Mouse (Mus musculus) midbrain, embryonic 14.5 days (tissue): ENCODE data around the gene Pnkd. TPM values are rescaled to one million over a fixed set of nuclear protein-coding genes. Genes with fewer than 3 reads are reported as not detected.
"Not testable (repeated sequence)": the region's sequence is repeated elsewhere in the genome, so short reads cannot be mapped to it uniquely, and the experiment has no call there.

Experiments used
- ATAC-seq: fragments of 200-750 bp; cut with Nextera tagmentation; 2 replicates; pipeline ENCODE4 v1.8.0; 2017; ENCODE audit warnings: moderate number of reproducible peaks, moderate library complexity; ENCODE audit not compliant: low FRiP score, low TSS enrichment
- DNase-seq: peaks from one replicate; pipeline ENCODE4 v3.0.0-alpha.2; 2015
- H3K27ac ChIP-seq: fragments of 300-500 bp; sonication (generic); replicated peaks from 2 replicates; pipeline ENCODE4 v1.5.1; 2014; ENCODE audit warnings: mild to moderate bottlenecking, low read depth, low read length, moderate library complexity
- H3K27me3 ChIP-seq: fragments of 300-500 bp; sonication (generic); 2 replicates; pipeline ENCODE4 v1.6.1; 2014; ENCODE audit warnings: low read length, control low read depth, mixed read lengths; ENCODE audit not compliant: control insufficient read depth, insufficient read depth
- H3K36me3 ChIP-seq: fragments of 300-500 bp; sonication (generic); 2 replicates; pipeline ENCODE4 v1.6.1; 2014; ENCODE audit warnings: low read length, control low read depth; ENCODE audit not compliant: control insufficient read depth, insufficient read depth
- H3K4me1 ChIP-seq: fragments of 300-500 bp; sonication (generic); 2 replicates; pipeline ENCODE4 v1.6.1; 2014; ENCODE audit warnings: mild to moderate bottlenecking, antibody characterized with exemption, low read length, control low read depth; ENCODE audit not compliant: control insufficient read depth, insufficient read depth
- H3K4me2 ChIP-seq: fragments of 300-500 bp; sonication (generic); 2 replicates; pipeline ENCODE4 v1.6.1; 2014; ENCODE audit warnings: mild to moderate bottlenecking, low read length, moderate library complexity
- H3K4me3 ChIP-seq: fragments of 300-500 bp; sonication (generic); replicated peaks from 2 replicates; pipeline ENCODE4 v1.5.1; 2014; ENCODE audit warnings: low read depth, low read length
- H3K9ac ChIP-seq: fragments of 300-500 bp; sonication (generic); replicated peaks from 2 replicates; pipeline ENCODE4 v1.6.1; 2014; ENCODE audit warnings: mild to moderate bottlenecking, low read length, moderate library complexity
- H3K9me3 ChIP-seq: fragments of 300-500 bp; sonication (generic); 2 replicates; pipeline ENCODE4 v1.6.1; 2016; ENCODE audit warnings: low read length, control low read depth, mixed read lengths; ENCODE audit not compliant: control insufficient read depth
- WGBS: fragments of 180-500 bp; shearing (Covaris S2); extraction: QIAGEN DNeasy Blood & Tissue Kit; methylation state at CpG from one replicate; pipeline ENCODE4 v1.1.7; 2014; 5-methylcytosine and 5-hydroxymethylcytosine counted together
- polyA plus RNA-seq: library from polyadenylated mRNA; unstranded; fragments of >200 nt; fragmentation: Nextera tagmentation; extraction: Ambion mirVana; gene quantifications from 2 replicates; pipeline ENCODE4 v1.2.1, GENCODE M21; 2014

Gene Pnkd
- polyA plus RNA-seq, 1 experiment from 2014 or later, result 99.0 TPM

GRCm38 (mm10) chr1:74335436-74336170, 50.9 kb downstream of the Pnkd start:
- H3K4me3 ChIP-seq, result no peak overlapping the region
- H3K36me3 ChIP-seq, result no peaks in the 10 kb centered on the region
- DNase-seq (no peak), ATAC-seq (no peak)
- no peaks in the 10 kb centered on the region for H3K9me3 ChIP-seq
- H3K4me1 ChIP-seq, result peaks cover 12% of the 10 kb centered on the region
- WGBS, result 77% methylated on average over 6 of the region's 6 CpGs
- no peak overlapping the region for H3K27ac ChIP-seq
- H3K4me2 ChIP-seq, result no peak overlapping the region
- H3K27me3 ChIP-seq, result no peaks in the 10 kb centered on the region
- no peak overlapping the region for H3K9ac ChIP-seq

- 74% methylated on average over 3 of the region's 3 CpGs for WGBS
- Histone ChIP-seq H3K4me2 (no peak overlapping the region), H3K9ac (no peak overlapping the region), H3K4me3 (no peak overlapping the region), H3K27ac (no peak overlapping the region), H3K9me3 (no peaks in the 10 kb centered on the region), H3K27me3 (no peaks in the 10 kb centered on the region), H3K4me1 (peaks cover 12% of the 10 kb centered on the region), H3K36me3 (no peaks in the 10 kb centered on the region)
- DNase-seq (no peak), ATAC-seq (no peak)
Measured at GRCm38 (mm10) chr1:74337241-74337771, 52.6 kb downstream of the Pnkd start.

- WGBS, result 92% methylated on average over 5 of the region's 5 CpGs
Measured at GRCm38 (mm10) chr1:74338013-74338412, 53.3 kb downstream of the Pnkd start.

GRCm38 (mm10) chr1:74338626-74339025, 53.9 kb downstream of the Pnkd start:
- 77% methylated on average over 4 of the region's 4 CpGs for WGBS

More at GRCm38 (mm10) chr1:74338013-74338412, 53.3 kb downstream of the Pnkd start:
- peaks cover 9% of the 10 kb centered on the region for H3K4me1 ChIP-seq
- H3K27me3 ChIP-seq, result no peaks in the 10 kb centered on the region
- no peak for DNase-seq
- H3K4me3 ChIP-seq, result no peak overlapping the region
- H3K4me2 ChIP-seq, result no peak overlapping the region
- H3K9ac ChIP-seq, result no peak overlapping the region
- no peak overlapping the region for H3K27ac ChIP-seq
- no peak for ATAC-seq
- H3K9me3 ChIP-seq, result no peaks in the 10 kb centered on the region
- H3K36me3 ChIP-seq, result no peaks in the 10 kb centered on the region

GRCm38 (mm10) chr1:74339917-74340316, 55.2 kb downstream of the Pnkd start:
- Histone ChIP-seq H3K36me3 (no peaks in the 10 kb centered on the region), H3K9ac (no peak overlapping the region), H3K4me2 (no peak overlapping the region), H3K4me3 (no peak overlapping the region), H3K4me1 (no peaks in the 10 kb centered on the region), H3K27me3 (no peaks in the 10 kb centered on the region), H3K27ac (no peak overlapping the region), H3K9me3 (no peaks in the 10 kb centered on the region)
- no peak for ATAC-seq
- 90% methylated on average over 9 of the region's 9 CpGs for WGBS
- DNase-seq, result no peak

More at GRCm38 (mm10) chr1:74338626-74339025, 53.9 kb downstream of the Pnkd start:
- no peak overlapping the region for H3K27ac ChIP-seq
- H3K27me3 ChIP-seq, result no peaks in the 10 kb centered on the region
- H3K9ac ChIP-seq, result no peak overlapping the region
- DNase-seq (no peak), ATAC-seq (no peak)
- peaks cover 3% of the 10 kb centered on the region; the same call in 1 of the 2 replicates for H3K4me1 ChIP-seq
- H3K9me3 ChIP-seq, result no peaks in the 10 kb centered on the region
- no peak overlapping the region for H3K4me3 ChIP-seq
- H3K36me3 ChIP-seq, result no peaks in the 10 kb centered on the region
- no peak overlapping the region for H3K4me2 ChIP-seq

GRCm38 (mm10) chr1:74340361-74340764, 55.6 kb downstream of the Pnkd start:
- peak; percentile 36 for DNase-seq
- Histone ChIP-seq H3K9me3 (no peaks in the 10 kb centered on the region), H3K4me3 (no peak overlapping the region), H3K4me2 (no peak overlapping the region), H3K36me3 (no peaks in the 10 kb centered on the region), H3K27me3 (no peaks in the 10 kb centered on the region), H3K27ac (no peak overlapping the region), H3K4me1 (no peaks in the 10 kb centered on the region), H3K9ac (no peak overlapping the region)
- WGBS, result 91% methylated on average over 6 of the region's 6 CpGs
- ATAC-seq, result 0 out of 2 replicates have a peak, but pooled peaks have one; percentile 66

GRCm38 (mm10) chr1:74340992-74341391, 56.3 kb downstream of the Pnkd start:
- not testable (repeated sequence) for H3K27me3 ChIP-seq, H3K9me3 ChIP-seq, H3K27ac ChIP-seq, H3K4me2 ChIP-seq, H3K4me1 ChIP-seq, DNase-seq, H3K4me3 ChIP-seq, H3K36me3 ChIP-seq, ATAC-seq, H3K9ac ChIP-seq
- 92% methylated on average over 4 of the region's 4 CpGs for WGBS

- Histone ChIP-seq H3K4me3 (no peak overlapping the region), H3K36me3 (no peaks in the 10 kb centered on the region), H3K4me2 (no peak overlapping the region), H3K9me3 (no peaks in the 10 kb centered on the region), H3K4me1 (no peaks in the 10 kb centered on the region), H3K27me3 (no peaks in the 10 kb centered on the region), H3K9ac (no peak overlapping the region), H3K27ac (no peak overlapping the region)
- ATAC-seq (no peak), DNase-seq (no peak)
- 93% methylated on average over 7 of the region's 7 CpGs for WGBS
Measured at GRCm38 (mm10) chr1:74341898-74342297, 57.2 kb downstream of the Pnkd start.

GRCm38 (mm10) chr1:74342308-74342707, 57.6 kb downstream of the Pnkd start:
- Histone ChIP-seq H3K4me1 (no peaks in the 10 kb centered on the region), H3K36me3 (no peaks in the 10 kb centered on the region), H3K9me3 (no peaks in the 10 kb centered on the region), H3K4me2 (no peak overlapping the region), H3K27me3 (no peaks in the 10 kb centered on the region), H3K27ac (no peak overlapping the region), H3K4me3 (no peak overlapping the region), H3K9ac (no peak overlapping the region)
- DNase-seq (no peak), ATAC-seq (no peak)
- 97% methylated on average over 1 of the region's 1 CpGs for WGBS
